Mouse (Mus musculus) ovary, adult 10 weeks (tissue): ENCODE data around the gene Defa28. TPM values are rescaled to one million over a fixed set of nuclear protein-coding genes. Genes with fewer than 3 reads are reported as not detected.

Experiments
- polyA plus RNA-seq: library from polyadenylated mRNA; stranded (reverse); fragments of 350-450 nt; fragmentation: Illumina TruSeq; extraction: RNeasy Lipid Tissue Mini Kit (QIAGEN cat#74804); gene quantifications from one replicate; pipeline ENCODE4 v1.2.3, GENCODE M21; 2014

Defa28 gene
- not detected for polyA plus RNA-seq

GRCm38 (mm10) chr8:21582706-21583105 lies at the start of gene Defa28:
Gene Defa28 (plus strand): TSS chr8:21583006.

GRCm38 (mm10) chr8:21565086-21565485 lies 17.7 kb upstream of the Defa28 start, which contains the start of gene Defa37:
Gene Defa37 (plus strand): TSS chr8:21565386.

GRCm38 (mm10) chr8:21594408-21594807 lies 11.6 kb downstream of the Defa28 start, which contains the start of gene Gm7861:
Gene Gm7861 (minus strand): TSS chr8:21594508.

GRCm38 (mm10) chr8:21617883-21618282 lies 35.1 kb downstream of the Defa28 start, which contains the start of gene Defa26:
Gene Defa26 (plus strand): TSS chr8:21618183.

Other genes starting within 250 kb of the Defa28 start
- gene Defa2, start 204.5 kb upstream of the Defa28 start, polyA plus RNA-seq, result not detected
- not detected for gene Defa33, start 191.2 kb upstream of the Defa28 start, polyA plus RNA-seq
- not detected for gene Defa36, start 155.6 kb upstream of the Defa28 start, polyA plus RNA-seq
- not detected for gene Gm7849, start 126.4 kb upstream of the Defa28 start, polyA plus RNA-seq
- not detected for gene Defa20, start 73.7 kb upstream of the Defa28 start, polyA plus RNA-seq
- not detected for gene Defa32, start 54.0 kb upstream of the Defa28 start, polyA plus RNA-seq
- not detected for gene Defa37, start 17.6 kb upstream of the Defa28 start, polyA plus RNA-seq
- not detected for gene Gm7861, start 11.5 kb downstream of the Defa28 start, polyA plus RNA-seq
- not detected for gene Defa26, start 35.2 kb downstream of the Defa28 start, polyA plus RNA-seq
- gene Defa17, start 72.8 kb downstream of the Defa28 start, polyA plus RNA-seq, result not detected
- not detected for gene Defa34, start 82.8 kb downstream of the Defa28 start, polyA plus RNA-seq
- gene AY761184, start 120.6 kb downstream of the Defa28 start, polyA plus RNA-seq, result not detected
- not detected for gene Defa24, start 151.5 kb downstream of the Defa28 start, polyA plus RNA-seq
- not detected for gene Defb50, start 240.5 kb downstream of the Defa28 start, polyA plus RNA-seq